Mouse (Mus musculus) urinary bladder, postnatal 36 days (tissue): ENCODE results near the gene Dpm3.
"Not testable (repeated sequence)": the region's sequence is repeated elsewhere in the genome, so short reads cannot be mapped to it uniquely, and the experiment has no call there.

ENCODE experiments used
- DNase-seq, 2 experiments: peaks; one replicate each; pipeline ENCODE4 v3.0.0; 2022; ENCODE audit warnings: low spot score in 2 of 2, mixed read lengths in 1 of 2

The Dpm3 gene

DNA sequence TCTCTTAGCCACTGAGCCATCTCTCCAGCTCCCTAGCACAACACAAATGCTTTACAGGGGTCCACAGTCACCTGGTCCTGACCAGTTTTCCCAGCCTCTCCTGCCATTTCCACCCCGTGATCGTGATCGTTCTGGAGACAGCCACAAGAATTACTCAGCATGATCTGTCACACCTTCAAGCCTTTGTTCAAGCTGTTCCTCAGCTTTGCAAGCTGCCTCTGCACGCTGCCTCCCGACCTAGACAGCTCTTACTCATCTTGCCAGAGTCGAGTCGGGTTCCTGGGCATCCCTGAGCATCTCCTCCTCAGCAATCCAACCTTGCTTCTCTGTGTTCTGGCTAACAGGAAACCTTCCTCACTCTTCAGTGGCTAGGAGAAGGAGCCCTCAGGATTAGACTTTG is at the start of gene Dpm3:
TSS of gene Dpm3 (plus strand) at position 283 of the 400 bp plus-strand sequence.
- no peak for DNase-seq

- no peak for DNase-seq
These were observed 49.4 kb upstream of the Dpm3 start for GRCm38 (mm10) chr3:89209731-89210130.

GRCm38 (mm10) chr3:89210162-89210561 is 49.0 kb upstream of the Dpm3 start:
- no peak for DNase-seq

GRCm38 (mm10) chr3:89210731-89211130 is 48.4 kb upstream of the Dpm3 start:
- no peak for DNase-seq

- DNase-seq = peak; percentile 86 to 93
These were observed 45.2 kb upstream of the Dpm3 start for GRCm38 (mm10) chr3:89213803-89214530.

DNA sequence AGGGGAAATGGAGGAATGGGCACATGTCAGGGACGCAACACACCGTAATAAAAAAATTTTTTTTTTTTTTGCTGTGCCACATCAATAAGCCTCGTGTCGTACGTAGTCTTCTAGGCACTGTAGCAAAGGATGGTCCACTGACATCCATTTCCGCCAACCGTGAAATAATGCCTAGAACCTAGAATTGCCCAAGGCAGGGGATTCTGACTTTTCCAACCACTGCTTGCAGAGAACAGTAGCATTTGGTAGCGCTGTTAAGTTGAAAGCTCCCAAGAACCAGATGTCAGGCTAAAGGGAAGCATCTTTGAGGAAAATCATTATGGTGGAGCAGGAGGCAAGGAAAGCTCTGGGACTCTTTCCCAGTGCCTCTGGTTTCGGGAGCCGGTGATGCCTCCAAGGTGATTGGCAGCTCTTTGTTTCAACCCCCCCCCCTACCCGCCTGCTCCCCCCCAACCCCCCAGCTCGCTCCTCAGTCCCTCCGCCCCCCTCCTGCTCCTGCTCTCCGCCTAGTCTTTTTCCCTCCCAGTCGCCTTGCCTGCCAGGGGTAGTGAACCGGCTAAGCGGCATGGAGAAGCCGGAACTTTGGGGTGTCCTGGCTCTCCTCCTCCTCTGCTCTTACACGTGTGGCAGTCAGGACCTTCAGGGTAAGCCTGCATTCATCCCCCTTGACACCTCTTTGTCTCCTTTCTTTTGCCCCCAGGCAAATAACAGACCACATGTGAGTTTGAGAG is 44.3 kb upstream of the Dpm3 start, which contains the start of gene Thbs3:
TSS of gene Thbs3 (plus strand) at position 500 of the 731 bp plus-strand sequence.
- DNase-seq = no peak

DNA sequence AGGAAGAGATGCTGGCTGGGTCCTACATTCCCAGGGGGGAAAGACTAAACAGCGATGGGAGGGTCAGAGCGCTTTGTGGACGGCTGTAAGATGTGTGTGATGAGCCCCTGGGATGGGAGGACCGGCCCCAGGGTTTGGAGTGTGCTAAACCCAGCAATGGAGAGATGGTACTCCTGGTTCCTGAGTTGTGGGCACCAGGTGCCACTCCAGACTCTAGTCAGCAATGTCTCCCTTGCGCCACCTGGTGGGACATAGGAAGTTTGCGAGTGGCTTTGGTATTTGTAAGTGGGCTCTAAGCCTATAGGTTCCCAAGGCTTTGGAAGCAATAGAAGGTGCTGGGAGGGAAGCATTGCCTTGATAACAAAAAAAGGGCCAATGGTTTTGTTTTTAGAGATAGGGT is 43.3 kb upstream of the Dpm3 start:
- peak; percentile 77 to 81 for DNase-seq

DNA sequence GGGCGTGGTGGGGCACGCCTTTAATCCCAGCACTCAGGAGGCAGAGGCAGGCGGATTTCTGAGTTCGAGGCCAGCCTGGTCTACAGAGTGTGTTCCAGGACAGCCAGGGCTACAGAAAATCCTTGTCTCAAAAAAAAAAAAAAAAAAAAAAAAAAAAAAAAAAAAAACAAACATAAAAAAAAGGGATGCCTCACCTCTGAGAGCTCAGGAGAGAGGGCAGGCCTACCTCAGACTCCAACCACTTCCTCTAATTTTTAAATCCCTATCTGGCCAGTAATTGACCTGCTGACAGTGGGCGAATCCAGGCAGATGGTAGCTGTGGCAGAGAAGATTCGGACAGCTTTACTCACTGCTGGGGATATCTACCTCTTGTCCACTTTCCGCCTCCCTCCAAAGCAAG is 42.8 kb upstream of the Dpm3 start:
- DNase-seq = not testable (repeated sequence)

DNA sequence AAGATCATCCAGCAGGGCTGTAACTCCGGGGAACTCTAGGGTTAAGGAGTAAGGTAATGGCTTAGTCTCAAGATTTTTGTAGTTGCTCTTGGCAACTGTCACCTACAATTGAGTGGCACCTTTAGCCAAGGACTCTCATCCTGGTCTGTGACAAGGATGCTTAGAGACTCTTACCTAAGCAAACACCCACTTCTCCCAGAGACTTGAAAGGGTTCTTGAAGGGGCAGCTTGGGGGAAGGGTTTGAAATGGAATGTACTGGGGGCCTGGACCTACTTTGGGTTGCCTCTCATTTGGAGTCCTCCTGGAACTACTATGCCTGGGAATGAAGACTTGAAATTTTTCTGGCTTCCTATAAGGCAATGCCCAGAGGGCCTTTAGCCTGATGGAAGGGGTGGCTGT is 40.9 kb upstream of the Dpm3 start:
- DNase-seq = no peak

GRCm38 (mm10) chr3:89219546-89219945 is 39.6 kb upstream of the Dpm3 start:
- DNase-seq = no peak

DNA sequence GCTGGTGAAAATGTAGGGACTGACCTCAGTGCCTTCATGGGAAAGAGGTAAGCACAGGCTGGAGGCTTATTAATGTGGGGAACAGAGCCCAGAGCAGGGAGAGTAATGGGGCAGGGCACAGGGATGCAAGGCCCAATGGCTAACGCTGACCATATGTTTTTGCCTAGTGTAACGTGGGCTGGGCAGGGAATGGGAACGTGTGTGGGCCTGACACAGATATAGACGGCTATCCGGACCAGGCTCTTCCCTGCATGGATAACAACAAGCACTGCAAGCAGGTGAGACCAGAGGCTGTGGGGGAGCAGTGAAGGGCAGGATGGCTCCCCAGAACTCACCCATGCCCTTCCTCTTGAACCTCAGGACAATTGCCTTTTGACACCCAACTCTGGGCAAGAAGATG is 38.0 kb upstream of the Dpm3 start:
- no peak for DNase-seq

GRCm38 (mm10) chr3:89224796-89225195 is 34.4 kb upstream of the Dpm3 start:
- no peak for DNase-seq

- DNase-seq = no peak
These were observed 33.8 kb upstream of the Dpm3 start for GRCm38 (mm10) chr3:89225321-89225815.

GRCm38 (mm10) chr3:89225918-89226317 is 33.2 kb upstream of the Dpm3 start:
- DNase-seq = no peak

DNA sequence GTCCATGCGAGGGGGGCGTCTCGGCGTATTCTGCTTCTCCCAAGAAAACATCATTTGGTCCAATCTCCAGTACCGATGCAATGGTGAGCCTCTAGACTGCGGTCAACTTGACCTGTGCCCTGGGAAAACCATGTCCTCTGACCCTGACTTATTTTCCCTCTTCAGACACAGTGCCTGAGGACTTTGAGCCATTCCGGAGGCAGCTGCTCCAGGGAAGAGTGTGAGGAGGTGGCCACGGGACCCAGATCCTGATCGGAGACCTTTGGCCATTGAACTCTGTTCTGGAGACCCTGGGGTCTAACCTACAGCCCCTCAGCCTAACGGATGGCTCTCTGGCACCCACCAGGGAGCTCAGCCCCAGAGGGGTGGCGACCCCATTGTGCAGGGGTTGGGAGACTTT is 32.8 kb upstream of the Dpm3 start:
- DNase-seq = no peak

DNA sequence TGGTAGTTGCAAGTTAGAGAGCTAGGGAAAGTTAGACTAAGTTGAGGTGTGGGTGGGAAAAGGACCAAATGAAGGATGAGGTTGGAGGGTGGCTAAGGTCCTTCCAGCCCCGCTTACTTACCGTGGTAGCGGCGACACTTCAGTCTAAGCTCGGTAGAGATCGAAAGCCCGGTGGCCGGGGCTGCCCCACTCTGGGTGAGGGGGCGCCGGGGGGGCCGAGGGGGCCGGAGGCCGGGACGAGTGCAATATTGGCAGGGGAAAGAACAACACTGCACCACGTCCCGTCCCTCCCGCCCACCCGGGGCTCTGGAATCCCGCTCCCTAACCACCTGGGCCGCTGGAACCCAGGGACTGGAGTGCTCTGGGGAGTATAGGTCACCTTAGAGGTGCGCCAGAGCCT is 32.3 kb upstream of the Dpm3 start, which contains the start of gene Mtx1:
TSS of gene Mtx1 (minus strand) at position 189 of the 400 bp plus-strand sequence.
- no peak for DNase-seq

GRCm38 (mm10) chr3:89227307-89228179 is 31.6 kb upstream of the Dpm3 start:
- DNase-seq = peak; percentile 71 to 80

GRCm38 (mm10) chr3:89228180-89228549 is 31.0 kb upstream of the Dpm3 start:
- peak; percentile 83 to 88 for DNase-seq

- DNase-seq = no peak
These were observed 30.3 kb upstream of the Dpm3 start, which contains the start of gene Muc1 for GRCm38 (mm10) chr3:89228836-89229235. Gene Muc1, plus strand, starts transcription at chr3:89229057.

GRCm38 (mm10) chr3:89229276-89229675 is 29.9 kb upstream of the Dpm3 start:
- no peak for DNase-seq

- DNase-seq = no peak
These were observed 28.6 kb upstream of the Dpm3 start for GRCm38 (mm10) chr3:89230561-89230960.

- DNase-seq = no peak
These were observed 27.8 kb upstream of the Dpm3 start for GRCm38 (mm10) chr3:89231345-89231744.
